Mouse (Mus musculus) naive thymus-derived CD4-positive, alpha-beta T cell, adult 2 months (primary cell): ENCODE results near the gene Gm4297.
"Not testable (repeated sequence)": the region's sequence is repeated elsewhere in the genome, so short reads cannot be mapped to it uniquely, and the experiment has no call there.

Experiments
- DNase-seq: peaks from one replicate; pipeline ENCODE4 v3.0.0-alpha.2; 2011; ENCODE audit warnings: low read depth

The Gm4297 gene

DNA sequence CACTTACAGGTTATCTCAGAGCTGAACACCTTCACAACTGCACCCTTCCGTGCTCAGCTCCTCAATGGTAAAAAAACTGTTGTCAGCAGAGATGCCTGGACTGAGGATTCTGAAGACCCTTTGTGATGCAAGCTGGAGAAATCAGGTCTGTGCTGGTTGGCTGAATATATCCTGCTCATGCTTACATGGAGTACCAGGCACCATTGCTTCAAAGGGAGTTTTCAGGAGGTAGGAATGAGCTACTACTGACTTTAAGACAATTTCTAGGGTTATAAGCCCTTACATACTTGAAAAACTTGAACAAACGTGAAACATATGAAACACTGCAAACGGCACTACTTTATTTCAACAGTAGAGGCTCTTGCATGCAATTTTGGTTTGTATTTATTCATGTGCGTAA lies at the start of gene Gm4297:
TSS of gene Gm4297 (minus strand) at position 101 of the 400 bp plus-strand sequence.
- DNase-seq, result not testable (repeated sequence)
